ENCODE assay signal across 8 mouse cellular contexts in the genomic region with DNA sequence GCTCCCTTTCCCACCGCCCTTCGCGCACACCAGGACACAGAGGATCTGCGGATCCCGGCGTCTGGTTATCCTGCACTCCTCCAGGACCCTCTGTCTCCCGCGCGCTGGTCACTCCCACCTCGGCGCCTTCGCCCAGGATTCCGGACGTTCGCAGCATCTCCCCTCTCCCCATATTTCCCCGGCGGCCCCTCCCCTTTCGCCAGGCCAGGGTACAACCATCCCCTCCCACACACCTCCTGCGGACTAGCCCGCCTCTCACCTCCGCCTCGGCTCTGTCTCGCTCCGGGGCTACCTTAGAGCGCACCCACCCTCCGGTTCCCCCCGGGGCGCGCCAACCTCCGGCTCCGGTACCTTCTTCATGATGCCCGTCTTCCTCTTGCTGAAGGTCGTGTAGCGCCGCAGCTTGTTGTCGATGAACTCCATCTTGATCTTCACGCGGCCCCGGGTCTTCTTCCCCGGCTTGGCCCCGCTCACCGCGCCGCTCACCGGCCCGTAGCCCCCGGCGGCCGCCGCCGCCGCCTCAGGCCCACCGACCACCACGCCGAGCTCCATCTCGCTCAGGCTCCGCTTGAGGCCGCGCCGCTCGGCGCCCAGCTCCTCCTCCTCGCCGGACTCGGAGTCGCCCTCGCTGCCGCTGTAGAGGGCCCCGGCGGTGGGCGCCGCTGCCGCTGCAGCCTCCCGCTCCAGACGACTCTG. TPM values are rescaled to one million over a fixed set of nuclear protein-coding genes. Genes with fewer than 3 reads are reported as not detected.
A peak's percentile ranks its signal among the peaks of the same experiment; 100 is the strongest.
DNase-seq lines count a peak whose midpoint lies in the region; ATAC-seq and TF ChIP-seq lines count a peak whose summit lies in the region.

No protein-coding gene starts in this region.

- ATAC-seq in forebrain, embryonic 16.5 days = no peak
- ATAC-seq in lung, embryonic 16.5 days (ENCODE audit: low read depth) = no peak

- peak; percentile 42 for DNase-seq in ovary, postnatal 10 days (ENCODE audit: low spot score)
- DNase-seq in ovary, adult 18-20 months (ENCODE audit: low spot score) = no peak
- peak; percentile 64 for DNase-seq in kidney, adult 18-20 months
- no peak for DNase-seq in layer of hippocampus, adult 9-11 months

- peak overlapping the region; percentile 86 for H3K27ac ChIP-seq in brown adipose tissue, adult 24 weeks (replicated peaks; ENCODE audit: low read depth, low read length)
- peak overlapping the region; percentile 90 for H3K27ac ChIP-seq in forebrain, embryonic 16.5 days (ENCODE audit: low read length)
- peak overlapping the region; percentile 97 for H3K27ac ChIP-seq in lung, embryonic 16.5 days (ENCODE audit: low read length)
- peak overlapping the region; percentile 18; the same call in 1 of the 2 replicates for H3K27ac ChIP-seq in small intestine, adult 2 months (ENCODE audit: insufficient read depth, low read depth, low read length)

- H3K9me3 ChIP-seq in forebrain, embryonic 16.5 days (ENCODE audit: control insufficient read depth, low read length) = no peaks in the 10 kb centered on the region
- H3K9me3 ChIP-seq in lung, embryonic 16.5 days (ENCODE audit: control insufficient read depth, low read length) = no peaks in the 10 kb centered on the region

- H3K36me3 ChIP-seq in forebrain, embryonic 16.5 days (ENCODE audit: control insufficient read depth, insufficient read depth) = peaks cover 5% of the 10 kb centered on the region; the same call in 1 of the 2 replicates
- peaks cover 12% of the 10 kb centered on the region for H3K36me3 ChIP-seq in lung, embryonic 16.5 days (ENCODE audit: control insufficient read depth, insufficient read depth, low read length)
- H3K36me3 ChIP-seq in small intestine, adult 2 months (ENCODE audit: control insufficient read depth, insufficient read depth, low read length) = peaks cover 20% of the 10 kb centered on the region

- H3K4me2 ChIP-seq in forebrain, embryonic 16.5 days (ENCODE audit: low read length) = peak overlapping the region; percentile 87
- H3K4me2 ChIP-seq in lung, embryonic 16.5 days (ENCODE audit: low read depth, low read length) = peak overlapping the region; percentile 90

- under 1% methylated on average over 74 of the region's 75 CpGs for WGBS in forebrain, embryonic 16.5 days
- under 1% methylated on average over 72 of the region's 75 CpGs for WGBS in lung, embryonic 16.5 days
- WGBS in small intestine, adult 2 months = under 1% methylated on average over 74 of the region's 75 CpGs

- H3K4me3 ChIP-seq in brown adipose tissue, adult 24 weeks (ENCODE audit: insufficient read depth, low read depth, low read length) = peak overlapping the region; percentile 93
- H3K4me3 ChIP-seq in forebrain, embryonic 16.5 days (replicated peaks; ENCODE audit: low read length) = peak overlapping the region; percentile 89
- peak overlapping the region; percentile 73 for H3K4me3 ChIP-seq in lung, embryonic 16.5 days (ENCODE audit: low read length)
- H3K4me3 ChIP-seq in small intestine, adult 2 months (ENCODE audit: low read depth, low read length) = peak overlapping the region; percentile 82

- peaks cover 4% of the 10 kb centered on the region for H3K4me1 ChIP-seq in brown adipose tissue, adult 24 weeks (ENCODE audit: control insufficient read depth, insufficient read depth, insufficient read length, low read length)
- peaks cover 31% of the 10 kb centered on the region for H3K4me1 ChIP-seq in forebrain, embryonic 16.5 days (replicated peaks; ENCODE audit: control insufficient read depth, insufficient read depth, low read length)
- peaks cover 35% of the 10 kb centered on the region for H3K4me1 ChIP-seq in lung, embryonic 16.5 days (replicated peaks; ENCODE audit: control insufficient read depth, insufficient read depth, low read length)
- peaks cover 11% of the 10 kb centered on the region for H3K4me1 ChIP-seq in small intestine, adult 2 months (ENCODE audit: control insufficient read depth, insufficient read depth, insufficient read length, low read length)

- H3K27me3 ChIP-seq in forebrain, embryonic 16.5 days (replicated peaks; ENCODE audit: control insufficient read depth, insufficient read depth, low read length) = no peaks in the 10 kb centered on the region
- no peaks in the 10 kb centered on the region for H3K27me3 ChIP-seq in lung, embryonic 16.5 days (ENCODE audit: control insufficient read depth, insufficient read depth, low read depth, low read length)
- H3K27me3 ChIP-seq in small intestine, adult 2 months (ENCODE audit: control insufficient read depth, insufficient read depth, low read length) = no peaks in the 10 kb centered on the region

- TF ChIP-seq CTCF in small intestine, adult 2 months (IDR thresholded peaks at IDR 0.05; ENCODE audit: extremely low read depth, insufficient read length, insufficient replicate concordance, low read depth, low read length) = no peak

- peak overlapping the region; percentile 91 for H3K9ac ChIP-seq in forebrain, embryonic 16.5 days (replicated peaks; ENCODE audit: low read depth, low read length)
- peak overlapping the region; percentile 90 for H3K9ac ChIP-seq in lung, embryonic 16.5 days (ENCODE audit: low read length)

- no peak for TF ChIP-seq POLR2A in small intestine, adult 2 months (IDR thresholded peaks at IDR 0.05; ENCODE audit: low read depth, low read length)

RNA-seq across cellular contexts. Expression of gene Srf, which starts 0.8 kb away (rescaled TPM):
- 17.6 and 19.1 TPM in 2 replicates for polyA plus RNA-seq in brown adipose tissue, adult 24 weeks (2012; ENCODE audit: insufficient read depth, insufficient read length, missing spikeins)
- polyA plus RNA-seq in forebrain, embryonic 16.5 days (2015; fragmentation: Nextera tagmentation; extraction: Ambion mirVana) = 3.4 and 3.6 TPM in 2 replicates
- 6.1 and 6.5 TPM in 2 replicates for polyA plus RNA-seq in lung, embryonic 16.5 days (2015; fragmentation: Nextera tagmentation; extraction: Ambion mirVana)
- 103 and 183 TPM in 2 replicates for polyA plus RNA-seq in small intestine, adult 2 months (2012; rRNA removed)

RNA-seq across cellular contexts. Expression of gene Cul9, which starts 8.9 kb away (rescaled TPM):
- polyA plus RNA-seq in brown adipose tissue, adult 24 weeks (2012; ENCODE audit: insufficient read depth, insufficient read length, missing spikeins) = 11.6 and 14.5 TPM in 2 replicates
- polyA plus RNA-seq in forebrain, embryonic 16.5 days (2015; fragmentation: Nextera tagmentation; extraction: Ambion mirVana) = 17.3 and 19.8 TPM in 2 replicates
- polyA plus RNA-seq in lung, embryonic 16.5 days (2015; fragmentation: Nextera tagmentation; extraction: Ambion mirVana) = 4.0 and 4.1 TPM in 2 replicates
- 5.0 and 5.8 TPM in 2 replicates for polyA plus RNA-seq in small intestine, adult 2 months (2012; rRNA removed)

RNA-seq across cellular contexts. Expression of gene Dnph1, which starts 58.6 kb away (rescaled TPM):
- polyA plus RNA-seq in brown adipose tissue, adult 24 weeks (2012; ENCODE audit: insufficient read depth, insufficient read length, missing spikeins) = 0.87 TPM in 1 of 2 replicates, not detected in the other
- polyA plus RNA-seq in forebrain, embryonic 16.5 days (2015; fragmentation: Nextera tagmentation; extraction: Ambion mirVana) = 26.0 and 26.6 TPM in 2 replicates
- polyA plus RNA-seq in lung, embryonic 16.5 days (2015; fragmentation: Nextera tagmentation; extraction: Ambion mirVana) = 33.4 and 37.2 TPM in 2 replicates
- 3.3 and 6.3 TPM in 2 replicates for polyA plus RNA-seq in small intestine, adult 2 months (2012; rRNA removed)

Comparison
In these comparisons a context has a peak if more than half of its experiments do, and no peak if none do; other contexts are left out.
1. DNase-seq: peak in ovary, postnatal 10 days (single experiment) and kidney, adult 18-20 months (single experiment); none in ovary, adult 18-20 months (single experiment) and layer of hippocampus, adult 9-11 months (single experiment).
2. H3K27ac ChIP-seq: peak in every context shown above with its lines; median percentile 97 in lung, embryonic 16.5 days; 90 in forebrain, embryonic 16.5 days; 86 in brown adipose tissue, adult 24 weeks; 18 in small intestine, adult 2 months.
3. Peak in every context shown above with its lines, with median percentiles within 50 percentile points of each other: H3K4me3 ChIP-seq.